Mouse (Mus musculus): Measurements from ENCODE around the gene Gjd3.
A peak's percentile ranks its signal among the peaks of the same experiment; 100 is the strongest.
"Not testable (repeated sequence)": the region's sequence is repeated elsewhere in the genome, so short reads cannot be mapped to it uniquely, and the experiment has no call there.

The Gjd3 gene

GRCm38 (mm10) chr11:98943741-98944461, 38.9 kb downstream of the Gjd3 start:
- DNase-seq = peak; percentile 4

DNA sequence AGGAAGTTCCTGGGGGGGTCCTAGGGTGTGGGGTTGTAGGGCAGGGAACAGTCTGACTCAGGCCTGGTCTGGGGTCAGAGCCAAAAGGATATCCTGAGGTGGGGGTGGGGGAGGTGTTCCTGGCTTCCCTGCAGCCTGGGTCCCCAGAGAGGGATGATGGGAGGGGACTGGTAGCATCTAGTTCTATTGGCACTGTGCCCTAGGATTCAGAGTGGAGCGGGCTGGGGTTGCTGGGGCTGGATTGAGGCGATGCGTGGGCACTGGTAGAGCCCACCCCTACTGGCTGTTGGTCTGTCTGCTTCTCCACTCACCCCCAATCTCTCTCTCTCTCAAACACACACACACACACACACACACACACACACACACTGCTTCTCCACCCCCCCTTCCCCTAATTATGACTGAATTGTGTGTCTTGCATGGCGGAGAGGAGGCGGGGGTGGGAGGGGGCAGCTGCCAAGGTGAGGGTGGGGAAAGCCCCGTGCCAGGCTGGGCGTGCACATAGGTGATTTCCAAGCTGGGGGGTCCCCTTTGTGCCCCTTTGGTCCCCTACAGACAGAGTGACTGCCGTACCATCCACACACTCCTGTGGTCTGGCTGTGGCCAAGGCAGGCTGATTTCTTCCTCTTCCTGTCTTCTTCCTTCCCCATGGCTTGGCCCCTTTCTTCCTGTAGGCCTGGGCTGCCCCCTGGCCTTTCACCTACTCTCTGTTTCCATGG, 39.7 kb downstream of the Gjd3 start:
- DNase-seq = peak; percentile 77

GRCm38 (mm10) chr11:98942555-98942922, 40.3 kb downstream of the Gjd3 start:
- no peak for DNase-seq

DNA sequence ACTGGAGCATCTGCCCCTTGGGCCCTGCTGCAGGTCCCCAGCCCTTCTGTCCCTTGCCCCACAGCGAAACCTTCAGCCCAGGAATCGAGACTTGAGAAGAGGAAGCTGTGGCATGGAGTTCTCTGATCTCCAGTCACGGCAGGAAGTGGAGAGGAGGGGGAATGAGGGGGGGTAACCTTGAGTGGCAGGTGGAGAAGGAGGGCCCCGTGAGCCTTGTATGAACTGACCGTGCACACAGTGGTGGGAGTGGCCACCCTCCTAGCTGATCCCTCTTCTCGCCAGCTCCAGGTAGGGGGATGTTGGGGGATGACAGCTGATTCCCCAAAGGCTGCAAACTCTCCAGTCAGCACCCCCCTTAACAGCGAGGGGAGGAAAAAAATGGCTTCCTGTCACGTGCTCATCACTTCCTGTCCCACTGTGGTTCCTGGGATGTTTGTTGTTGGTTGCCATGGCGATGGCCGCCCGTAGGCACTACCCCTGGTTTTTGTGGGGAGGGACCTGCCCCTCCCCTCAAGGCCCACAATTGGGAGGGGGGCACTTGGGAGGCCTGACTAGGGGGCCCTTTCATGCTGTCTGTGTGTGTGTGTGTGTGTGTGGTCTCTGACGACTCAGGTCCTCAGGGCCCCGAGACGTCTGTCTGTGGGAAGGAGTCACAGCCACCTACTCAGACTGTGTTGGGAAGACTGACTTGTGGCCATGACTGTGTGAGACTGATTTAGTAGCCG, 40.8 kb downstream of the Gjd3 start:
- peak; percentile 92 for DNase-seq

GRCm38 (mm10) chr11:98941341-98941825, 41.4 kb downstream of the Gjd3 start:
- DNase-seq = peak; percentile 66

DNA sequence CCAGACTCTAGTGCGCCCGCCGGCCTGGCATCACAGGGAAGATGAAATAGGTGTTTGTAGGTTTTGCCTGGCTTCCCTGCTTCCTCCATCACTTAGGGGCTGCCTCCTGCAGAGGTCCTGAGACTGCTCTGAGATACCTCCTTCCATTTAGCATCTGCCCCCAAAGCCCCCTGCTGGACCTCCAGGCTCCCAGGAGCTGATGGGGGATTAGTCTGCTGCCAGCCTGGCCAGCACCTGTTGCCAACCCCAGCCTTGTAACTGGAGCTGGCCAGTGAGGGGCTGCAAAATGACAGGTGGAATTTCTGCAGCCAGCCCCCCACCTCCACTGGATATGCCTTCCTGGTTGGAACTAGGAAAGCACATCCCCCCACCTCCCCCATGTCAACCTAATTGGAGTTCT, 42.0 kb downstream of the Gjd3 start:
- peak; percentile 60 for DNase-seq

GRCm38 (mm10) chr11:98939953-98940641, 42.7 kb downstream of the Gjd3 start:
- DNase-seq = no peak

GRCm38 (mm10) chr11:98939084-98939952, 43.5 kb downstream of the Gjd3 start:
- DNase-seq = no peak

GRCm38 (mm10) chr11:98938701-98939083, 44.1 kb downstream of the Gjd3 start:
- no peak for DNase-seq

GRCm38 (mm10) chr11:98937914-98938694, 44.7 kb downstream of the Gjd3 start:
- DNase-seq = no peak

- peak; percentile 95 for DNase-seq
These were observed 45.4 kb downstream of the Gjd3 start for GRCm38 (mm10) chr11:98937410-98937913.

DNA sequence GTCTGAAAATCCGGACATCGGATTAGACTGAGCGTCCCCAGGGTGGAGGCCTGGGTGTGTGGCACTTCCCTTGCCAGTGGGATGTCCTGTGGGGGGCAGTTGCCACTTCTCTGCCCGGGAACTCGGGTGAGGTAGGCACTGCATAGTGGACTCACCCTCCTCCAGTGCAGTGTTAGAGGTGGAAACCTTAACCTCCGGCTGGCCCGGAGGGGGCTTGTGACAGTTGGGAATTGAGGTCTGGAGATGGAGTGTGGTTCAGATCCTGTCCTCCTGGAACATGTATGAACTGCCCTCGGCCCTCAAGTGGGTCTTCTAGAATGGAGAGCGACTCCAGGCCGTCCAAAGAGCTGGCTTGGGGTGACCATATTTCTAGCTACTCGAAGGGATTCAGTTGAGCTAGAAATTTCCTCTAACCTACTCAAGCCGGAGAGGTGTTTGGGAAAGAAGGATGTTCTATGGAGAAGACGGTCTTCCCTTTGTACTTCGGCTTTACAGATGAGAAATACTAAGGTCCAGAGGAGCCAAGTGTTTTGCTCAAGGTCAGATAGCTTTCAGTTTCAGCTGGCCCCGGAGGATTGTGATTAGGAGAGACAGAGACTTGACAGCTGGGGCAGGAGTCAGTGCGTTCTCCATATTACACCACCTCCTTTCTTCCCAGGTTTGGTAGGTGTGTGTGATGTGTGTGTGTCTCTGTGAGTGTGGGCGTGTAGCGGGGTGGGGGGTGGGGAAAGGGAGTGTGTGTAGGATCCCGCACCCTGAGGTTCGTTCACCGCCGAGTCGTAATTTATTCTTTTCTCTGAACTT, 46.0 kb downstream of the Gjd3 start:
- DNase-seq = peak; percentile 46

GRCm38 (mm10) chr11:98936170-98936569, 46.6 kb downstream of the Gjd3 start:
- DNase-seq = peak; percentile 58

DNA sequence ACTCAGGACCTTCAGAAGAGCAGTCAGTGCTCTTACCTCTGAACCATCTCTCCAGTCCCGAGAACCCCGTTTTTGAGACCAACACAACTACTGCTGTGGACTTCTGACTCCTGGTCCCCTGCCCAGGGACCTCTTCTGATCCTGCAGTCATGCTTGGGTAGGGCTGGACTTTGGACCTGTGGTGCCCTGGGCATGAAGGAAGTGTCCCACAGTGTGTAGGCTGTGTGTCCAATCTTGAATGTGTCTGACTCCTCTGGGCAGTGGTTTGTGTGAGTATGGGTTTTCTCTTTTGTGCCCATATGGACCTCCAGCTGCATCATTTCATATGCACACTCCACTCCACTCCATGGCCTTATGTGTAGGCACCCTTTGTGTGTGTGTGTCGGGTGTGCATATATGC, 47.7 kb downstream of the Gjd3 start:
- no peak for DNase-seq

GRCm38 (mm10) chr11:98934367-98934766, 48.4 kb downstream of the Gjd3 start:
- no peak for DNase-seq

DNA sequence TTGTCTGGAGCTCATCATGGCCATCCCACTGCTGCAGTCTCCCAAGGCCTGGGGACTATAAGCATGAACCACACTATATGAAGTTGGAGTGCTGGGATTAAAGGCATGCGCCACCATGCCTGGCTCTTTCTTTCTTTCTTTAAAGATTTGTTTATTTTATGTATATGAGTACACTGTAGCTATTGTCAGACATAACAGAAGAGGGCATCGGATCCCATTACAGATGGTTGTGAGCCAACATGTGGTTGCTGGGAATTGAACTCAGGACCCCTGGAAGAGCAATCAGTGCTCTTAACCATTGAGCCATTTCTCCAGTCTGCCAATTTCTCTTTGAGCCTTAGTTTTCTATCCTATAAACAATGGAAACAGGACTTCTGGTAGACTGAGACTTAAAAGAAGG, 49.0 kb downstream of the Gjd3 start:
- DNase-seq = not testable (repeated sequence)

DNA sequence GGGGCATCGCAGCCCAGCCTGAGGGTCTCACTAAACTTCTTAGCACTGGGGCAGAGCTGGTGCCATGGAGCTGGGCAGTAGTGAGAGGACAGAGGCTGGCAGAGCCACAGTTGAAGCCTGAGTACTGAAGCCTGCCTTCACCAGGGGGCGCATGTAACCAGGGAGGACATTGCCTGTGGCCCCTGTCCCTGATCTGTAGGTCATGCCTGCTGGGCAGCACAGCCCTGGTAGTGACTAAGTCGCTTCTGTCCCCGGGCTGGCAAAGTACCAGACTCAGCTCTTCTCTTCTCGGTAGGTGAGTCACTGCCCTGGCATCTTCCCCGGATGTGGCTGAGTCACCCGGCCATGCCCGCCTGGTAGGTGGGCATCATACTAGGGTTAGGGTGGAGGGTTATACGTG, 49.7 kb downstream of the Gjd3 start:
- peak; percentile 77 for DNase-seq

GRCm38 (mm10) chr11:98932293-98933091, 50.3 kb downstream of the Gjd3 start:
- peak; percentile 67 for DNase-seq

All from retina, postnatal 1 day (tissue).